Comparison of ENCODE assay signal across 27 mouse cellular contexts in genomic region chr5:107019057-107019456, GRCm38 (mm10). TPM values are rescaled to one million over a fixed set of nuclear protein-coding genes. Genes with fewer than 3 reads are reported as not detected.
DNase-seq lines count a peak whose midpoint lies in the region; ATAC-seq and TF ChIP-seq lines count a peak whose summit lies in the region.
"Had no signal": no experiment of that assay in that cellular context is flagged by ENCODE, and none has a peak within 500 bp of the region (broad histone marks: within the 10 kb centered on the region; RNA-seq: fewer than 3 reads in every experiment).

No protein-coding gene starts in this region.

- intact Hi-C loops in gastrocnemius, adult 2 months (cut with DNase I) = no loop called here

- peaks cover 19% of the 10 kb centered on the region for H3K4me1 ChIP-seq in heart, postnatal 0 days (ENCODE audit: control insufficient read depth, insufficient read depth)
- H3K4me1 ChIP-seq in midbrain, embryonic 11.5 days (ENCODE audit: control insufficient read depth, insufficient read depth, low read length) = peaks cover 2% of the 10 kb centered on the region; the same call in 1 of the 2 replicates
- H3K4me1 ChIP-seq in midbrain, embryonic 13.5 days (replicated peaks) = peaks cover 8% of the 10 kb centered on the region; the same call in 1 of the 2 replicates
- peaks cover 13% of the 10 kb centered on the region for H3K4me1 ChIP-seq in stomach, postnatal 0 days (replicated peaks; ENCODE audit: control insufficient read depth, insufficient read depth)
- H3K4me1 ChIP-seq: hindbrain, embryonic 15.5 days had no signal

- H3K27ac ChIP-seq in gastrocnemius, adult 2 months = peak overlapping the region; percentile 61; the same call in 1 of the 2 replicates
- no peak overlapping the region for H3K27ac ChIP-seq in heart, postnatal 0 days (ENCODE audit: low read depth)
- no peak overlapping the region for H3K27ac ChIP-seq in midbrain, embryonic 11.5 days (ENCODE audit: low read depth, low read length)
- no peak overlapping the region for H3K27ac ChIP-seq in midbrain, embryonic 13.5 days
- no peak overlapping the region for H3K27ac ChIP-seq in stomach, postnatal 0 days (replicated peaks)
- H3K27ac ChIP-seq: heart, adult 2 months; hindbrain, embryonic 12.5 days; hindbrain, embryonic 15.5 days; intestine, embryonic 15.5 days had no signal

- H3K9ac ChIP-seq in heart, postnatal 0 days (replicated peaks; ENCODE audit: low read depth, low read length) = no peak overlapping the region
- no peak overlapping the region for H3K9ac ChIP-seq in midbrain, embryonic 11.5 days (ENCODE audit: low read length)
- H3K9ac ChIP-seq in midbrain, embryonic 13.5 days (replicated peaks) = no peak overlapping the region
- H3K9ac ChIP-seq in stomach, postnatal 0 days (ENCODE audit: low read length) = no peak overlapping the region
- H3K9ac ChIP-seq: embryonic facial prominence, embryonic 13.5 days; forebrain, postnatal 0 days; hindbrain, embryonic 12.5 days; hindbrain, embryonic 15.5 days; intestine, embryonic 15.5 days had no signal

- H3K36me3 ChIP-seq in heart, postnatal 0 days (replicated peaks; ENCODE audit: control insufficient read depth, insufficient read depth, low read length) = no peaks in the 10 kb centered on the region
- H3K36me3 ChIP-seq in midbrain, embryonic 11.5 days (ENCODE audit: control insufficient read depth, insufficient read depth, low read length) = no peaks in the 10 kb centered on the region
- H3K36me3 ChIP-seq in midbrain, embryonic 13.5 days = no peaks in the 10 kb centered on the region
- H3K36me3 ChIP-seq in stomach, postnatal 0 days (ENCODE audit: control insufficient read depth, insufficient read depth, low read length) = no peaks in the 10 kb centered on the region
- H3K36me3 ChIP-seq: embryonic facial prominence, embryonic 13.5 days; G1E; hindbrain, embryonic 12.5 days; hindbrain, embryonic 15.5 days; intestine, embryonic 15.5 days had no signal

- no peak for DNase-seq in gastrocnemius, adult 2 months
- DNase-seq in gastrocnemius, postnatal 10 days = no peak
- DNase-seq in heart, postnatal 0 days (ENCODE audit: low spot score) = peak; percentile 3
- no peak for DNase-seq in heart, postnatal 4 days
- DNase-seq in midbrain, embryonic 11.5 days (ENCODE audit: low spot score, missing footprints) = peak; percentile 54
- peak; percentile 8 for DNase-seq in stomach, postnatal 0 days (ENCODE audit: low spot score)
- DNase-seq in embryo, embryonic 11 days = no peak
- DNase-seq: adrenal gland, postnatal 10 days; adrenal gland, postnatal 36 days; B cell, adult 2 months; cerebellum, adult 18-20 months; cerebellum, adult 9-10 months; forebrain, postnatal 0 days; gastrocnemius, postnatal 36 days; heart, postnatal 10 days; kidney, adult 18-20 months had no signal

- H3K27me3 ChIP-seq in heart, postnatal 0 days (ENCODE audit: control insufficient read depth, insufficient read depth, low read length) = no peaks in the 10 kb centered on the region
- H3K27me3 ChIP-seq in midbrain, embryonic 11.5 days (ENCODE audit: control insufficient read depth, insufficient read depth, low read length) = no peaks in the 10 kb centered on the region
- H3K27me3 ChIP-seq in midbrain, embryonic 13.5 days = no peaks in the 10 kb centered on the region
- H3K27me3 ChIP-seq in stomach, postnatal 0 days (ENCODE audit: control insufficient read depth, insufficient read depth, low read length) = no peaks in the 10 kb centered on the region
- H3K27me3 ChIP-seq: CH12.LX; embryonic facial prominence, embryonic 13.5 days; hindbrain, embryonic 12.5 days; hindbrain, embryonic 15.5 days; intestine, embryonic 15.5 days; Patski had no signal

- H3K9me3 ChIP-seq in heart, postnatal 0 days (replicated peaks; ENCODE audit: control insufficient read depth, low read length) = 0 out of 2 replicates have a peak, but pooled peaks cover 3% of the 10 kb centered on the region
- H3K9me3 ChIP-seq in midbrain, embryonic 11.5 days (ENCODE audit: control insufficient read depth, low read length) = no peaks in the 10 kb centered on the region
- no peaks in the 10 kb centered on the region for H3K9me3 ChIP-seq in midbrain, embryonic 13.5 days
- no peaks in the 10 kb centered on the region for H3K9me3 ChIP-seq in stomach, postnatal 0 days (ENCODE audit: control insufficient read depth, low read length)
- H3K9me3 ChIP-seq: embryonic facial prominence, embryonic 13.5 days; G1E; hindbrain, embryonic 15.5 days; intestine, embryonic 15.5 days had no signal

- TF ChIP-seq CTCF in gastrocnemius, adult 2 months (IDR thresholded peaks at IDR 0.05) = no peak
- no peak for TF ChIP-seq CTCF in heart, postnatal 0 days (IDR thresholded peaks at IDR 0.05; ENCODE audit: low read depth)
- no peak for TF ChIP-seq CTCF in stomach, postnatal 0 days (IDR thresholded peaks at IDR 0.05; ENCODE audit: low read depth)

- 71% methylated on average over 5 of the region's 5 CpGs for WGBS in heart, postnatal 0 days
- WGBS in midbrain, embryonic 11.5 days = 85% methylated on average over 5 of the region's 5 CpGs
- 82% methylated on average over 5 of the region's 5 CpGs for WGBS in midbrain, embryonic 13.5 days
- 70% methylated on average over 5 of the region's 5 CpGs for WGBS in stomach, postnatal 0 days

- ATAC-seq in heart, postnatal 0 days (ENCODE audit: insufficient read depth, low read depth) = no peak
- no peak for ATAC-seq in midbrain, embryonic 11.5 days (ENCODE audit: low FRiP score)
- no peak for ATAC-seq in midbrain, embryonic 13.5 days
- no peak for ATAC-seq in stomach, postnatal 0 days (ENCODE audit: low FRiP score, low TSS enrichment)
- ATAC-seq: forebrain, embryonic 14.5 days; forebrain, postnatal 0 days; intestine, embryonic 15.5 days; Patski had no signal

- no peak overlapping the region for H3K4me2 ChIP-seq in heart, postnatal 0 days (ENCODE audit: low read depth, low read length)
- H3K4me2 ChIP-seq in midbrain, embryonic 11.5 days = no peak overlapping the region
- H3K4me2 ChIP-seq in midbrain, embryonic 13.5 days (replicated peaks) = no peak overlapping the region
- H3K4me2 ChIP-seq in stomach, postnatal 0 days (replicated peaks; ENCODE audit: low read depth) = no peak overlapping the region
- H3K4me2 ChIP-seq: embryonic facial prominence, embryonic 13.5 days; heart, embryonic 11.5 days; hindbrain, embryonic 12.5 days; hindbrain, embryonic 15.5 days; intestine, embryonic 15.5 days had no signal

- no peak overlapping the region for H3K4me3 ChIP-seq in gastrocnemius, adult 2 months
- H3K4me3 ChIP-seq in heart, postnatal 0 days (ENCODE audit: low read depth, low read length) = no peak overlapping the region
- H3K4me3 ChIP-seq in midbrain, embryonic 11.5 days (ENCODE audit: low read depth, low read length) = no peak overlapping the region
- H3K4me3 ChIP-seq in midbrain, embryonic 13.5 days (replicated peaks) = no peak overlapping the region
- H3K4me3 ChIP-seq in stomach, postnatal 0 days (ENCODE audit: low read depth, low read length) = no peak overlapping the region
- H3K4me3 ChIP-seq: embryonic facial prominence, embryonic 13.5 days; heart, adult 2 months; hindbrain, embryonic 12.5 days; hindbrain, embryonic 15.5 days; intestine, embryonic 15.5 days had no signal

- no peak for TF ChIP-seq EP300 in heart, postnatal 0 days (IDR thresholded peaks at IDR 0.05; ENCODE audit: low read depth)
- TF ChIP-seq EP300 in stomach, postnatal 0 days (optimal IDR thresholded peaks at IDR 0.05) = no peak

RNA-seq across cellular contexts. Expression of gene Cdc7, which starts 54.9 kb away (rescaled TPM):
- total RNA-seq in gastrocnemius, adult 2 months (2021) = under 1 TPM; 0.31 to 0.47 TPM
- 1 to 10 TPM; 3.3 to 3.5 TPM for total RNA-seq in gastrocnemius, postnatal 10 days (2021)
- total RNA-seq in heart, postnatal 0 days (2014; rRNA removed; ENCODE audit: low replicate concordance) = 8.1 and 10.8 TPM in 2 replicates
- 4.0 and 5.5 TPM in 2 replicates for polyA plus RNA-seq in heart, postnatal 0 days (2015; fragmentation: Nextera tagmentation; extraction: Ambion mirVana)
- total RNA-seq in heart, postnatal 4 days (2021) = 1 to 10 TPM; 6.8 to 8.0 TPM
- polyA plus RNA-seq in midbrain, embryonic 11.5 days (2014; fragmentation: Nextera tagmentation; extraction: Ambion mirVana) = 58.7 and 61.6 TPM in 2 replicates
- polyA plus RNA-seq in midbrain, embryonic 13.5 days (2015; fragmentation: Nextera tagmentation; extraction: Ambion mirVana) = 43.9 and 44.4 TPM in 2 replicates
- 7.4 and 8.0 TPM in 2 replicates for polyA plus RNA-seq in stomach, postnatal 0 days (2015; fragmentation: Nextera tagmentation; extraction: Ambion mirVana)

Comparison
In these comparisons a context has a peak if more than half of its experiments do, and no peak if none do; other contexts are left out.
1. DNase-seq: peak in heart, postnatal 0 days (single experiment), midbrain, embryonic 11.5 days (single experiment) and stomach, postnatal 0 days (single experiment); none in gastrocnemius, adult 2 months (single experiment), gastrocnemius, postnatal 10 days (single experiment), heart, postnatal 4 days (single experiment) and embryo, embryonic 11 days (single experiment).